Mouse (Mus musculus) layer of hippocampus, adult 9-11 months (tissue): ENCODE data around the gene BC030867.
A peak's percentile ranks its signal among the peaks of the same experiment; 100 is the strongest.

ENCODE experiments used
- DNase-seq: peaks from one replicate; pipeline ENCODE4 v3.0.0; 2022

The BC030867 gene

GRCm38 (mm10) chr11:102294887-102295597 lies 46.4 kb downstream of the BC030867 start:
- DNase-seq: no peak

GRCm38 (mm10) chr11:102295598-102296471 lies 47.2 kb downstream of the BC030867 start:
- no peak for DNase-seq

DNA sequence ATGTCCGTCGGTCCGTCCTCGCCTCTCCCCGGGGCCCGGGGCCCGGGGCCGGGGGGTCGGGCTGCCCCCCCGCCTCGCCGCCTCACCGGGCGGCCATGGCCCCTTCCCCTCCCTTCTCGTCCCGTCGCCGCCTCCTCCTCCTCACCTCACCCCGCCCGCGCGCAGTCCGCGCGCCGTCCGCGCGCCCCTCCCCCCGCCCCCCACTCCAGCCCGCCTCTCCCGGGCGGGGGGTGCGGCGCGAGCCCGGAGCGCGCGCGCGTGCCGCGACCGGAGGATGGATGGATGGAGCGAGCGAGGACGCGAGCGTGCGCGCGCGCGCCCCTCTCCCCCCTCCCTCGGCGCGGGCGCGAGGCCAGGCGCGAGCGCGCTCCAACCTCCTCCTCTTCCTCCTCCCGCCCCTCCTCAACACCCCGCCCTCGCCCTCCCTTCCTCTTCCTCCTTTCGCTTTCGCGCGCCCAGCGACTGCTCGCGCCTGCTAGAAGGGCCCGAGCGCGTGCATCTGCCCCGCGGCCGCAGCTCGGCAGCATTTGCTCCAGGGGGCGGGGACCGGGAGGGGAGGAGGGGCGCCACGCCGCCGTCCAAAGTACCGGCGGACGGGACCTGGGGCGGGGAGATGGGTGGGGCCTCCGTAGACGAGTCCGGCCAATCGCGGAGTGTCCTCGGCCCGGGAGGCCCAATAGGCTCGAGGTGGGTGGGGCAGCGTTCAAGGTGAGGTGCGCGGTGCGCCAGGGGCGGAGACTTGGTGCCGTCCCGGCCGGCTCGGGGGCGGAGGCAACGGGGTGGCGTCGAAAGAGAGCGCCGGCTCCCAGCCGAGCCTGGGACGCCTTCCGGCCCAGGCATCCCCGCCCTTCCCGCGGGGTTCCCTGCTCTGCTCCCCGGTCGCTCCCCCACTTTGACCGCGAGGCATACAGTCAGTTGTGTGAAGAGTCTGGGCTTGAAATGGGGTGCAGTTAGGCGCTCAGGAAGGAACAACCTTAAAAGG lies 48.1 kb downstream of the BC030867 start, which contains the start of gene Atxn7l3:
Gene Atxn7l3 (minus strand): TSS at position 141 of the 982 bp plus-strand sequence.
- DNase-seq: peak; percentile 99

- no peak for DNase-seq
Measured at GRCm38 (mm10) chr11:102297577-102298556, 49.2 kb downstream of the BC030867 start.

GRCm38 (mm10) chr11:102299839-102300238 lies 51.2 kb downstream of the BC030867 start:
- no peak for DNase-seq

- DNase-seq: no peak
Measured at GRCm38 (mm10) chr11:102304141-102304540, 55.5 kb downstream of the BC030867 start.

DNA sequence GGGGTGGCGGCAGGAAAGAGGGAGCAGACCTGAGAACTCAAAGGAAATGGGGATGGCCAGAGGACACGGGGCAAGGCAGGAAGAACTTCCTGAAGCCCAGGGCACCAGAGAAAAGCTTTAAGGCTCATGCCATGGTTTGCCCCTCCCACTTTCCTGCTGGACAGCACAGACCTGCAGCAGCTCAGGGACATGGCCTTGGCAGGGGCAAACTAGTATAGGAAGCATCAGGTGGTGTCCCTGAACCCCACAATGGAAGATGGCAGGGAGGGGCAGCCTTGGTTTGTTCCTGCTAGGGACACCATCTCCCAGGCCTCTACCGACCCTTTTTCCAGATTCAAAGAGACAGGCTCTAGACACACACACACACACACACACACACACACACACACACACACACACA lies 56.7 kb downstream of the BC030867 start:
- DNase-seq: no peak

DNA sequence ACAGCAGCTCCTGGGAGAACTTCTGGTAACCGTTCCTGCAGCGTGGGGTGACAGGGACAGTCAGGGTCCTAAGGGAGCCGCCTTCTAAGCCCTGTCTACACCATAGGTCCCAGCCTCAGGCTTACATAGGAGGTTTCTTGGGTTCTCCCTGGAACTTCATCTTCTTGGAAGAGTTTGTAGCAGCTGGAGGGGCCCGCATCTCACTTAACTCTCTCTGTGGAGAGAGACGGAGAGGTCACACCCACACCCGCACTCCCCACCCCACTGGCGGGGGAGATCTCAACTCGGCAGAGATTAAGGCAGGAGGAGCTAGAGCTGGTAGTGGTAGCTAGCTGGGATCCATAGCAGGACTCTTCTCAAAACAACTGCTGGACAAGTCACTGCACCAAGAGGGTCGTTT lies 59.4 kb downstream of the BC030867 start:
- DNase-seq: no peak

- DNase-seq: peak; percentile 97
Measured at GRCm38 (mm10) chr11:102308979-102309378, 60.3 kb downstream of the BC030867 start.

GRCm38 (mm10) chr11:102309821-102310617 lies 61.3 kb downstream of the BC030867 start:
- no peak for DNase-seq

- no peak for DNase-seq
Measured at GRCm38 (mm10) chr11:102310768-102311695, 62.4 kb downstream of the BC030867 start.

DNA sequence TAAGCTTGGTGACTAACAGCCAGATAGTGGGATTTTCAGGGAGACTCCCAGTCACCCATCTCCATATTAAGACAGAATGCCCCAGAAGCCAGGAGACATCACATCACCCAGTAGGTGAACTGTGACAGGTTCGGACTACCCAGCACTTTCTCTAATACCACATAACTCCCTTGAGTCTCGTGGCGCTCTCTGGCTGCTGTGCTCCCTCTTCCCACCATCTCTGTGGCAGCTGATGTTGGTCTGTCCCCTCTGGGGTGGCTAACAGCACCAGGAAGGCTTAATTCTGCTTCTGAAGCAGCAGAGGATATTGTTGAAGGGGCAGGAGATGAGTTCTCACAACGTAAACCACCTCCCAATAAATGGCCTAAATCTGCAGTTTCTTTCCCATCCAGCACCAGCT lies 63.3 kb downstream of the BC030867 start:
- no peak for DNase-seq

DNA sequence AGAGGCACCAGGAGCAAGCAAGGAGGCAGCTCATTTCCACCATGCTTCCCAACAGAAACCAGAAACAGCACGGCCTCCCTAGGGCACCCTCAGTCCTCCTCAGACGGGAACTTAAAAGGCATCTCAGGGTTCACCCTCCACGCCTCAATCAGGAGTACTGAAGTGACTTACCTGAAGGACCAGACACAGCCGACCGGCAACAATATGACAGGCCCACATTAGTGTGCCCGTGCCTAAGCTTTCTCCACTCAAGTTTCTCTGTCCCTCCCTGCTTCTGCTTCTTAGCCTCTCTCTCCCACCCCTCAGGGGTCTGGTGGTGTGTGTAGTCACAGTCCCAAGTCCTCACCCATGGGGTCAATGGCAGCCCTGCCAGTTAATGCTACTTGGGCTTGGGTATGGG lies 63.9 kb downstream of the BC030867 start:
- no peak for DNase-seq

DNA sequence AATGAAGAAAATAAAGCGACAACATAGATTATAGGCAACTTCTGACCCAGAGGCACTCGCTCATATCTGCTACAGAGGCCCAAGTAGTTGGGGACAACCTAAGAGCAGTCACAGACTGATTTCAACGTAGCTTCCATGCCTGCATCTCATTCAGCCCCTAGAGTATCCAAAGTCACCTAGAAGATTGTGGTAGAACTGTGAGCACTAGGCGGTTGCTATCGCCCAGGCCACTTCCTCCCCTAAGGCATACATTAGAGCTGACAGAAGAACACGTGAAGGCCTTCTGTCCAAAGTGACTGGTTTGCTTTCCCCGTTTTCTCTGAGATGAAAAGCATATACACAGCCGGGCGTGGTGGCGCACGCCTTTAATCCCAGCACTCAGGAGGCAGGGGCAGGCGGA lies 65.6 kb downstream of the BC030867 start:
- DNase-seq: no peak
